Mouse (Mus musculus) kidney, adult 18-20 months (tissue): ENCODE results near the gene Ddx1.
"Not testable (repeated sequence)": the region's sequence is repeated elsewhere in the genome, so short reads cannot be mapped to it uniquely, and the experiment has no call there.

Source experiments
- DNase-seq: peaks from one replicate; pipeline ENCODE4 v3.0.0; 2021

Ddx1 gene

GRCm38 (mm10) chr12:13202322-13202721 is 46.7 kb downstream of the Ddx1 start:
- DNase-seq = no peak

GRCm38 (mm10) chr12:13200576-13200975 is 48.4 kb downstream of the Ddx1 start:
- DNase-seq = no peak

GRCm38 (mm10) chr12:13199338-13200301 is 49.4 kb downstream of the Ddx1 start:
- DNase-seq = no peak

- no peak for DNase-seq
These were observed 50.9 kb downstream of the Ddx1 start for GRCm38 (mm10) chr12:13198157-13198556.

- DNase-seq = no peak
These were observed 52.9 kb downstream of the Ddx1 start for GRCm38 (mm10) chr12:13196146-13196545.

- no peak for DNase-seq
These were observed 53.5 kb downstream of the Ddx1 start for GRCm38 (mm10) chr12:13195506-13195905.

- DNase-seq = no peak
These were observed 60.8 kb downstream of the Ddx1 start for GRCm38 (mm10) chr12:13188059-13188700.

- no peak for DNase-seq
These were observed 62.8 kb downstream of the Ddx1 start for GRCm38 (mm10) chr12:13186209-13186608.

GRCm38 (mm10) chr12:13184873-13185361 is 64.1 kb downstream of the Ddx1 start:
- no peak for DNase-seq

- DNase-seq = not testable (repeated sequence)
These were observed 64.9 kb downstream of the Ddx1 start for GRCm38 (mm10) chr12:13184136-13184535.

GRCm38 (mm10) chr12:13182220-13182619 is 66.8 kb downstream of the Ddx1 start:
- no peak for DNase-seq

- no peak for DNase-seq
These were observed 67.3 kb downstream of the Ddx1 start for GRCm38 (mm10) chr12:13181721-13182120.

GRCm38 (mm10) chr12:13180715-13181335 is 68.2 kb downstream of the Ddx1 start:
- DNase-seq = peak; percentile 49

GRCm38 (mm10) chr12:13180332-13180714 is 68.7 kb downstream of the Ddx1 start:
- DNase-seq = no peak

GRCm38 (mm10) chr12:13177606-13178005 is 71.4 kb downstream of the Ddx1 start:
- DNase-seq = no peak

GRCm38 (mm10) chr12:13176927-13177326 is 72.1 kb downstream of the Ddx1 start:
- no peak for DNase-seq

- DNase-seq = no peak
These were observed 72.9 kb downstream of the Ddx1 start for GRCm38 (mm10) chr12:13176136-13176535.

- no peak for DNase-seq
These were observed 75.0 kb downstream of the Ddx1 start for GRCm38 (mm10) chr12:13174022-13174421.

- DNase-seq = no peak
These were observed 80.9 kb downstream of the Ddx1 start for GRCm38 (mm10) chr12:13168073-13168472.

GRCm38 (mm10) chr12:13167116-13167515 is 81.9 kb downstream of the Ddx1 start:
- no peak for DNase-seq
